Mouse (Mus musculus) embryonic fibroblast, embryonic 13.5 days (primary cell): ENCODE measurements around the gene Slc24a3. TPM values are rescaled to one million over a fixed set of nuclear protein-coding genes. Genes with fewer than 3 reads are reported as not detected.

Experiments
- H3K27ac ChIP-seq: 2 replicates; pipeline ENCODE4 v1.5.1; 2012; ENCODE audit warnings: low read length, control low read depth, inconsistent platforms; ENCODE audit not compliant: insufficient read depth
- H3K4me1 ChIP-seq: 2 replicates; pipeline ENCODE4 v1.6.1; 2011; ENCODE audit warnings: low read length; ENCODE audit not compliant: control insufficient read depth, insufficient read depth
- H3K4me3 ChIP-seq: 2 replicates; pipeline ENCODE4 v1.5.1; 2011; ENCODE audit warnings: mild to moderate bottlenecking, control low read depth, low read length; ENCODE audit not compliant: insufficient read depth
- CTCF ChIP-seq: IDR thresholded peaks from 2 replicates; pipeline ENCODE4 v1.5.1; 2011; ENCODE audit warnings: mild to moderate bottlenecking, control low read depth, low read length, moderate library complexity, borderline replicate concordance; ENCODE audit not compliant: insufficient read depth
- POLR2A ChIP-seq: IDR thresholded peaks from 2 replicates; pipeline ENCODE4 v1.6.1; 2011; ENCODE audit warnings: low read depth, mild to moderate bottlenecking, control low read depth, low read length, moderate library complexity
- polyA plus RNA-seq: library from polyadenylated mRNA; stranded (reverse); fragments of >200 nt; gene quantifications from 2 replicates; pipeline ENCODE4 v1.2.4, GENCODE M21; 2011; ENCODE audit warnings: low read depth; ENCODE audit not compliant: missing spikeins, insufficient read length

Gene Slc24a3
- polyA plus RNA-seq, 1 experiment = 9.5 TPM

DNA sequence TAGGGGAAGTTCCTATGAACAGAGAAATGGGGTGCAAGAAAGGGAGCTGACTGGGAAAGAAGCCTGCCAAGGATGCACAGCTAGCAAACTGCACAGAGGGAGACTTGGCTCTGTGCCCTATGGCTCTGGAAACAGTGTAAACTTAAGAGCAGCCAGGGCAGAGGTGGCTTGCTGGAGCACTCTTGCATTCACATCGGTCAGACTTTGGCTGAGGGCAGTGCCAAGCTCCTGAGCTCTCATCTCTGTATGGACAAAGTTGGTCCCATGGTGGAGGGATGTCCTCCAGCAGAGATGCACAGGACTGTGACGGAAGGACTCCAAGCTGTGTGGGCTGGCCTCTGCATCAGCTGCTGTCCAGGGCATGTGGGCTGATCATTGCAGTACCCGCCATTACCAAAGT is 516.0 kb downstream of the Slc24a3 start:
- TF ChIP-seq CTCF = no peak
- no peak overlapping the region for H3K4me3 ChIP-seq
- H3K27ac ChIP-seq = no peak overlapping the region
- H3K4me1 ChIP-seq = peaks cover 17% of the 10 kb centered on the region

DNA sequence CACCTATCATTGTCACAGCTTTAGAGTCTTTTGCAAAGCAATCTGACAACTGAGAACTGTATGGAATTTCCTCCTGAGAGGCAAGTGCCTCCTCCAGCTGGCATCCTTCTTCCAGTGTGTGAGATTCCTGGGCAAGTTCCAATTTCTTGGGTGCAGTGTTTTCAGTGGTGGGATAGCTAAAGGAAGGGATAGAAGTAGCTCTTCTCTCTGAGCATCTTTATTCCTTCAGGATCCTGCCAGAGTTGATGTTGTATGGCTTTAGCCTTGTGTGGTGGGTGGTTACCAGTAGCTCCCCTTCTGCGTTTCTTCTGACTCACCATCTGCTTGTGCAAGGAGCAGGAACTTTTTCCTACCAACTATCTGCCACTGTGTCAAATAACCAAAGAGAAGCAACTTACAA is 516.6 kb downstream of the Slc24a3 start:
- no peak overlapping the region for H3K4me3 ChIP-seq
- peaks cover 17% of the 10 kb centered on the region for H3K4me1 ChIP-seq
- TF ChIP-seq CTCF (no peak), POLR2A (no peak)
- no peak overlapping the region for H3K27ac ChIP-seq

GRCm38 (mm10) chr2:145684891-145685290 is 517.3 kb downstream of the Slc24a3 start:
- Histone ChIP-seq H3K4me1 (peaks cover 15% of the 10 kb centered on the region), H3K27ac (no peak overlapping the region), H3K4me3 (no peak overlapping the region)
- no peak for TF ChIP-seq POLR2A
- TF ChIP-seq CTCF = no peak

GRCm38 (mm10) chr2:145686017-145686416 is 518.5 kb downstream of the Slc24a3 start:
- Histone ChIP-seq H3K27ac (no peak overlapping the region), H3K4me3 (no peak overlapping the region), H3K4me1 (peaks cover 10% of the 10 kb centered on the region)
- no peak for TF ChIP-seq POLR2A

DNA sequence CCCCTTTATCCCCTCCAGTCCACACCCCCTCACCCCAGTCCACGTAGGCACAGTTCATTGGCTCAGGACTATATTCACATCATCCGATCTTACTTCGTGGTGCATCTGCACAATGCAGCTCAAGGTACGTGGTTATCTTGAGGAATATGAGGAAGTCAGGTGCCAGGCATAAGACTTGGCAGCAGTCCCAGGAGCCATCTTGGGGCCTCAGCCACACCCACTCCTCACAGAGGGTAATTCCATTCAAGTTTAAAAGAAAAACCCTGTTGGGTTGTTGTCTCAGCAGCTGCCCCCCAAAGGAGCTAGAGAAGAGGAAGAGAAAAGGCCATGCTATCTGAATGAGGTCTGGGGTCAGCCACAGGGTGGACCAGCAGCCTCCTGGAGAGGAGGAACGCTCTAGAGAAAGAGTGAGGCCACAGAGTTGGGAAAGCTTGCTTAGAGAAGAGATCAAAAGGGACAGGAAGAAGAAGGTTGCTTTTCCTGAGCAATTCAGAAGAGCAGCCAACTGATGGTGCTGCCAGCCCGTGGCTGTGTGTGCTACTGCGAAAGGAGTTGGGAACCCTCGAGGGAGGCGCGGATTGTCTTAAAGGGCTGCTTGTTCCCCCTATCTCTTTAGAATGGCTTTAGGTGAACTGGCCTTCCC is 523.9 kb downstream of the Slc24a3 start:
- H3K27ac ChIP-seq = no peak overlapping the region
- H3K4me3 ChIP-seq = no peak overlapping the region
- peaks cover 2% of the 10 kb centered on the region; the same call in 1 of the 2 replicates for H3K4me1 ChIP-seq
- TF ChIP-seq CTCF (no peak), POLR2A (no peak)
